Comparison of ENCODE assay signal across 8 mouse cellular contexts in the genomic region with DNA sequence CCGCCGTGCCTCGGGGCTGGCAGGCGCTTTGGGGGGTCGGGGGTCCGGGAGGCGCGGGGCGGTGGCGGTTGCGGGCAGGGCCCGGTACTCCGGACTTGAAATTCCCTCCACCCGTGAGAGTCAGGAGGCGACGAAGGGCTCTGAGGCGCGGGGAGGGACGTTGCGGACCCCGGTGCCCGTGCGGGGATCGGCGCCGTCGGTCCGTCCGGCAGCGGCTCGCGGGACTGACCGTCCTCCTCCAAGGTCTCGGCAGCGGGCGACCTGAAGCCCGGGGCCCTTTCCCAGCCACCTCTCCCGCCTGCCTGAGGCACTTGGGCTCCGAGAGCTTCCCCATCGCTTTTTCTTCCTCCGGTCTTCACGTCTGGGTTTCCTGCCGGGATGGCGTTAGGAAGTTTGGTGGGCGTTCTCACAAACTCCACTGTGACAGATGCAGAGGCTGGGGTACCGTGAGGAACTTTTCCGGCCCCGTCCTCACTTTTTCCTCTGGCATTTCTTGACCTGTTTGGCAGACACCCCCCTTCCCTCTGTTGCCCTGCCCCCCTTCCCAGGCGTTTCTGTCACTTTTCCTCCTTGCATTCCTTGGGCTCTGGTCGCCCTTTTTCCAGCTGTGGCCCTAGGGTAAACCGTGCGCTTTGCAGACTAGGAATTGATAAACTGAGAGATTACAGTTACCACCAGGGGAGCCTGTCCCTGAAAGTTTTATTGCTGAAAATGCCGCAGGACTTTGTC. TPM values are rescaled to one million over a fixed set of nuclear protein-coding genes. Genes with fewer than 3 reads are reported as not detected.
A peak's percentile ranks its signal among the peaks of the same experiment; 100 is the strongest.
DNase-seq lines count a peak whose midpoint lies in the region; ATAC-seq and TF ChIP-seq lines count a peak whose summit lies in the region.

No protein-coding gene starts in this region.

- peak; percentile 23; the same call in 1 of the 2 replicates for ATAC-seq in granulocyte monocyte progenitor cell, adult 5-6 weeks (replicated peaks; ENCODE audit: poor library complexity, severe bottlenecking)
- peak; percentile 54 for ATAC-seq in intestine, embryonic 16.5 days
- ATAC-seq in liver, embryonic 16.5 days (ENCODE audit: low read depth), result peak; percentile 18; the same call in 1 of the 2 replicates

- peak overlapping the region; percentile 93 for H3K4me2 ChIP-seq in intestine, embryonic 16.5 days (ENCODE audit: low read depth, low read length)
- peak overlapping the region; percentile 69 for H3K4me2 ChIP-seq in liver, embryonic 16.5 days (ENCODE audit: low read depth, low read length)

- H3K9me3 ChIP-seq in intestine, embryonic 16.5 days (ENCODE audit: control insufficient read depth, low read length), result no peaks in the 10 kb centered on the region
- H3K9me3 ChIP-seq in liver, embryonic 16.5 days (replicated peaks; ENCODE audit: control insufficient read depth, low read length), result no peaks in the 10 kb centered on the region

- H3K4me1 ChIP-seq in bone marrow macrophage, adult 2 months (ENCODE audit: control insufficient read depth, insufficient read depth, low read length), result 0 out of 2 replicates have a peak, but pooled peaks cover 2% of the 10 kb centered on the region
- H3K4me1 ChIP-seq in intestine, embryonic 16.5 days (ENCODE audit: control insufficient read depth, insufficient read depth, low read length), result peaks cover 8% of the 10 kb centered on the region; the same call in 1 of the 2 replicates
- H3K4me1 ChIP-seq in liver, embryonic 16.5 days (ENCODE audit: control insufficient read depth, low read depth, low read length), result peaks cover 3% of the 10 kb centered on the region; the same call in 1 of the 2 replicates

- under 1% methylated on average over 53 of the region's 53 CpGs for WGBS in intestine, embryonic 16.5 days
- 2% methylated on average over 52 of the region's 53 CpGs for WGBS in liver, embryonic 16.5 days (ENCODE audit: insufficient replicate concordance)

- H3K4me3 ChIP-seq in bone marrow macrophage, adult 2 months (ENCODE audit: insufficient read depth, low read length), result peak overlapping the region; percentile 54
- peak overlapping the region; percentile 62 for H3K4me3 ChIP-seq in intestine, embryonic 16.5 days (ENCODE audit: low read length)
- H3K4me3 ChIP-seq in liver, embryonic 16.5 days (ENCODE audit: low read depth, low read length), result peak overlapping the region; percentile 64

- peak; percentile 42 for DNase-seq in Muller cell, postnatal 12 days (ENCODE audit: inconsistent ontology term)
- peak; percentile 7 for DNase-seq in ovary, adult 18-20 months (ENCODE audit: low spot score)
- no peak for DNase-seq in frontal cortex, postnatal 25 days (ENCODE audit: low spot score in 2 of 2)
- no peak for DNase-seq in B cell, adult 2 months

- TF ChIP-seq CTCF in bone marrow macrophage, adult 2 months (IDR thresholded peaks at IDR 0.05; ENCODE audit: low read depth, low read length), result no peak

- peak overlapping the region; percentile 83 for H3K9ac ChIP-seq in intestine, embryonic 16.5 days (ENCODE audit: low read depth, low read length)
- peak overlapping the region; percentile 62 for H3K9ac ChIP-seq in liver, embryonic 16.5 days (ENCODE audit: low read depth, low read length)

- H3K27me3 ChIP-seq in intestine, embryonic 16.5 days (replicated peaks; ENCODE audit: control insufficient read depth, insufficient read depth, low read length), result no peaks in the 10 kb centered on the region
- H3K27me3 ChIP-seq in liver, embryonic 16.5 days (ENCODE audit: control insufficient read depth, insufficient read depth, low read depth, low read length), result peaks cover 20% of the 10 kb centered on the region

- no peaks in the 10 kb centered on the region for H3K36me3 ChIP-seq in intestine, embryonic 16.5 days (ENCODE audit: control insufficient read depth, insufficient read depth, low read length)
- H3K36me3 ChIP-seq in liver, embryonic 16.5 days (ENCODE audit: control insufficient read depth, insufficient read depth), result no peaks in the 10 kb centered on the region

- no peak overlapping the region for H3K27ac ChIP-seq in bone marrow macrophage, adult 2 months (ENCODE audit: insufficient read depth, low read depth, low read length)
- H3K27ac ChIP-seq in intestine, embryonic 16.5 days (ENCODE audit: low read length), result peak overlapping the region; percentile 41
- H3K27ac ChIP-seq in liver, embryonic 16.5 days (ENCODE audit: low read length), result no peak overlapping the region; the same call in 1 of the 2 replicates

- no peak for TF ChIP-seq POLR2A in bone marrow macrophage, adult 2 months (IDR thresholded peaks at IDR 0.05; ENCODE audit: borderline replicate concordance, low read depth, low read length)

RNA-seq across cellular contexts. Expression of a gene that starts 1.3 kb away (rescaled TPM):
- 0.60 and 1.1 TPM in 2 replicates for polyA plus RNA-seq in bone marrow macrophage, adult 2 months (2012; ENCODE audit: insufficient read depth, insufficient read length, missing spikeins)
- total RNA-seq in granulocyte monocyte progenitor cell, adult 5-6 weeks (2014; fragmentation: Nextera tagmentation), result 0.13 TPM in 1 of 2 replicates, not detected in the other
- 0.52 and 2.9 TPM in 2 replicates for total RNA-seq in granulocyte monocyte progenitor cell, adult 5-6 weeks (2017)
- 22.1 and 25.7 TPM in 2 replicates for polyA plus RNA-seq in intestine, embryonic 16.5 days (2015; fragmentation: Nextera tagmentation; extraction: Ambion mirVana)
- 7.0 and 7.3 TPM in 2 replicates for polyA plus RNA-seq in liver, embryonic 16.5 days (2015; fragmentation: Nextera tagmentation; extraction: Ambion mirVana)

Comparison
In these comparisons a context has a peak if more than half of its experiments do, and no peak if none do; other contexts are left out.
1. DNase-seq: peak in Muller cell, postnatal 12 days (single experiment) and ovary, adult 18-20 months (single experiment); none in frontal cortex, postnatal 25 days (0 of 2) and B cell, adult 2 months (0 of 2).
2. Peak in every context shown above with its lines, with median percentiles within 50 percentile points of each other: H3K4me3 ChIP-seq and ATAC-seq.